8 mouse cellular contexts compared by ENCODE assay signal in genomic region chr4:93335118-93336003, GRCm38 (mm10). TPM values are rescaled to one million over a fixed set of nuclear protein-coding genes. Genes with fewer than 3 reads are reported as not detected.
DNase-seq lines count a peak whose midpoint lies in the region; ATAC-seq lines count a peak whose summit lies in the region.

TSS of gene Tusc1 (minus strand) at chr4:93335511.

- no peaks in the 10 kb centered on the region for H3K9me3 ChIP-seq in hindbrain, embryonic 14.5 days (ENCODE audit: control insufficient read depth, low read length)

- H3K36me3 ChIP-seq in hindbrain, embryonic 14.5 days (replicated peaks; ENCODE audit: control insufficient read depth, insufficient read depth), result no peaks in the 10 kb centered on the region

- H3K4me3 ChIP-seq in hindbrain, embryonic 14.5 days (replicated peaks; ENCODE audit: low read length), result peak within 1 kb of the TSS; percentile 83

- ATAC-seq in hindbrain, embryonic 14.5 days (ENCODE audit: low FRiP score), result peak; percentile 92

- peak; percentile 71 for DNase-seq in R1 (ENCODE audit: low read depth, low spot score)
- DNase-seq in cerebellum, postnatal 14 days, result peak; percentile 84 to 88
- peak; percentile 62 to 65 for DNase-seq in frontal cortex, postnatal 25 days (ENCODE audit: low spot score in 2 of 2)
- DNase-seq in hindbrain, embryonic 14.5 days (ENCODE audit: low spot score), result peak; percentile 80
- DNase-seq in layer of hippocampus, postnatal 36 days, result peak; percentile 77
- peak; percentile 74 for DNase-seq in lung, postnatal 25 days (ENCODE audit: low spot score)
- peak; percentile 80 for DNase-seq in retina, postnatal 7 days (ENCODE audit: low read depth, low spot score)
- peak; percentile 86 for DNase-seq in urinary bladder, adult 2 months (ENCODE audit: low spot score)

- H3K9ac ChIP-seq in hindbrain, embryonic 14.5 days, result peak within 1 kb of the TSS; percentile 95

- no peaks in the 10 kb centered on the region for H3K4me1 ChIP-seq in hindbrain, embryonic 14.5 days (replicated peaks; ENCODE audit: control insufficient read depth, insufficient read depth, low read length)

- H3K27me3 ChIP-seq in hindbrain, embryonic 14.5 days (ENCODE audit: control insufficient read depth, insufficient read depth, low read length), result no peaks in the 10 kb centered on the region

- WGBS in hindbrain, embryonic 14.5 days, result under 1% methylated on average over 94 of the region's 97 CpGs

- H3K27ac ChIP-seq in hindbrain, embryonic 14.5 days, result peak within 1 kb of the TSS; percentile 97

- peak within 1 kb of the TSS; percentile 94 for H3K4me2 ChIP-seq in hindbrain, embryonic 14.5 days (replicated peaks)

RNA-seq across cellular contexts. Expression of gene Tusc1, which starts in this region (rescaled TPM):
- 18.9 and 19.6 TPM in 2 replicates for polyA plus RNA-seq in hindbrain, embryonic 14.5 days (2014; fragmentation: Nextera tagmentation; extraction: Ambion mirVana)
- total RNA-seq in layer of hippocampus, postnatal 36 days (2021), result 10 to 100 TPM; 10.7 to 12.8 TPM
- 6.2 and 6.4 TPM in 2 replicates for polyA plus RNA-seq in urinary bladder, adult 2 months (2012; rRNA removed)

Comparison
In these comparisons a context has a peak if more than half of its experiments do, and no peak if none do; other contexts are left out.
1. Peak in every context shown above with its lines: DNase-seq, ATAC-seq, H3K4me3 ChIP-seq and H3K27ac ChIP-seq.